Mouse (Mus musculus): ENCODE data around the gene Siae.

Gene Siae

DNA sequence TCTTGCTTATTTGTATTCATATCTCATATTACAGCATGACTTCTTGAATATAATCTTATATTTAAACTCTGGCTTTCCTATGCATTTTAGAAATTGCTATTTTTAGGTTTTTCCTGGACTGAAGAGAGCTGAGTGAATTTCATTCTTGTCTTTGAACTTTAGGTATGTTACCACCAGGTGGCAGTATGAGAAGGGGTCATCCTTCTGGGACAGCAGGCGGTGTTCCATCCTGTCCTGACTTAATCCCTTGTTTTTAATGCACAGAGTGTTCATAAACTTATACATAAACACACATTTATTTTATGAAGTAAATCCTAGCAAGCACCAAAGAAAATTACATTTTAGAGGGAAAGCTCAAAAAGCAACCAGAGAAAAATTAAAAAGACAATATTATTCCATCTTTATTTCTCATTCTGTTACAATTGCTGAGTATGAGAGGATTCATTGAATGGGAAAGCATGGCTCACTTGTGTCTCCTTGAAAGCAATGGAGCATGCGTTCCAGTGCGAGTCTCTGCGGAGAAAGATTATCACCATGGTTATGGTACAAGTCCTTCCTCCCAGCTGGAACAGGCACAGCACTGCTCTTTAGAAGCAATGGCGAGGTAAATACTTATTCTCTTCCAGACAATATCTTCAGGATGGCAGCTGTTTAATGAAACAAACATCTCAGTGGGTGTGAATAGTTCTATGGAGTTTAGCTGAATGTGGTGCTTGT lies 134.6 kb downstream of the Siae start:
- no peak for DNase-seq
